Mouse (Mus musculus) forebrain, embryonic 12.5 days (tissue): ENCODE results near the gene Odf3l2. TPM values are rescaled to one million over a fixed set of nuclear protein-coding genes. Genes with fewer than 3 reads are reported as not detected.

Experiments
- ATAC-seq: fragments of 200-750 bp; cut with Nextera tagmentation; 2 replicates; pipeline ENCODE4 v1.8.0; 2017; ENCODE audit warnings: moderate TSS enrichment; ENCODE audit not compliant: low FRiP score
- H3K27ac ChIP-seq: fragments of 300-500 bp; sonication (generic); 2 replicates; pipeline ENCODE4 v1.5.1; 2016; ENCODE audit warnings: mild to moderate bottlenecking
- H3K27me3 ChIP-seq: fragments of 300-500 bp; sonication (generic); 2 replicates; pipeline ENCODE4 v1.6.1; 2016; ENCODE audit warnings: mild to moderate bottlenecking
- H3K36me3 ChIP-seq: fragments of 300-500 bp; sonication (generic); replicated peaks from 2 replicates; pipeline ENCODE4 v1.6.1; 2016; ENCODE audit warnings: mild to moderate bottlenecking
- H3K4me1 ChIP-seq: fragments of 300-500 bp; sonication (generic); 2 replicates; pipeline ENCODE4 v1.6.1; 2016
- H3K4me2 ChIP-seq: fragments of 300-500 bp; sonication (generic); 2 replicates; pipeline ENCODE4 v1.6.1; 2016; ENCODE audit warnings: mild to moderate bottlenecking, moderate library complexity
- H3K4me3 ChIP-seq: fragments of 300-500 bp; sonication (generic); replicated peaks from 2 replicates; pipeline ENCODE4 v1.5.1; 2016; ENCODE audit warnings: mild to moderate bottlenecking
- H3K9ac ChIP-seq: fragments of 300-500 bp; sonication (generic); 2 replicates; pipeline ENCODE4 v1.6.1; 2016; ENCODE audit warnings: mild to moderate bottlenecking
- H3K9me3 ChIP-seq: fragments of 300-500 bp; sonication (generic); 2 replicates; pipeline ENCODE4 v1.6.1; 2016
- WGBS: fragments of 180-500 bp; shearing (Covaris S2); methylation state at CpG from one replicate; pipeline ENCODE4 v1.1.7; 2016; 5-methylcytosine and 5-hydroxymethylcytosine counted together
- polyA plus RNA-seq: library from polyadenylated mRNA; unstranded; fragments of >200 nt; fragmentation: Nextera tagmentation; extraction: Ambion mirVana; gene quantifications from 2 replicates; pipeline ENCODE4 v1.2.1, GENCODE M21; 2016

Gene Odf3l2
- polyA plus RNA-seq, 1 experiment from 2014 or later, result not detected

DNA sequence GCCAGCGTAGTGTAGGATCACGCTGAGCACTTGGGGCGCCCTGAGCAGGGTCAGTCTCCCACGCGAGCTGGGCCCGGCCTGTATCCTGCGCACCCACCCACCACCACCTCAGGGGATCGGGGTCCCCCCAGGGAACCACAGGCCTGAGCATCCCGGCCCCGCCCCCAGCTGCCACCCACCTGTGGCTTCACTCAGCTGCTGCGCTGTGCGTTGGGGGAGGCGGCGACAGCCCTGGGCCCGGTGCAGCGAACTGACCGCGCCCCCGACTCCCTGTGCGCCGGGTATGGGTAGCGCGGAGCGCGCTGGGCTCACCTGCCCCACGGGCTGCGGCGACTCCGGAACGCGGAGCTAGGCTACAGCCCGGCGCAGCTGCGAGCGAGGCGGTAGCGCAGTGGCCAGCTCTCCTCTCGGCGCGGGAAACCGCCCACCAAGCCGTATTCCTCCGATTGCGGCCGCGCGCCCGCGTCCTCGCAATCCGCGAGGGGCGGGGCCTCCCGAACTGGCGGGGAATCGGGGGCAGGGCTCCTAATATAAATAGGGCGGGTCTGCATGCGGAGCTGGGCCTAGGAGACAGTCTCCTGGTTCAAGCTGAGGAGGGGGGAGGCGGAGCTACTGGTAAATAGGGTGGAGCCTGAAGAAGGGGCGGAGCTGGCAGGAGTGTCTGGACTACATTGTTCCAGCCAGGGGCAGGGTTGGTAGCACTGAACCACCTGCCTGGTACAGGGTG lies 31.8 kb downstream of the Odf3l2 start, which contains the start of gene C2cd4c:
C2cd4c (minus strand) TSS at position 448 of the 727 bp plus-strand sequence.
- no peaks in the 10 kb centered on the region for H3K9me3 ChIP-seq
- H3K4me1 ChIP-seq, result peaks cover 33% of the 10 kb centered on the region
- peak within 1 kb of the TSS; percentile 58 for H3K9ac ChIP-seq
- peaks cover 65% of the 10 kb centered on the region for H3K27me3 ChIP-seq
- H3K4me3 ChIP-seq, result peak within 1 kb of the TSS; percentile 55
- peak; percentile 87 for ATAC-seq
- under 1% methylated on average over 58 of the region's 60 CpGs for WGBS
- no peak within 1 kb of the TSS for H3K27ac ChIP-seq
- H3K4me2 ChIP-seq, result peak within 1 kb of the TSS; percentile 99
- no peaks in the 10 kb centered on the region for H3K36me3 ChIP-seq

DNA sequence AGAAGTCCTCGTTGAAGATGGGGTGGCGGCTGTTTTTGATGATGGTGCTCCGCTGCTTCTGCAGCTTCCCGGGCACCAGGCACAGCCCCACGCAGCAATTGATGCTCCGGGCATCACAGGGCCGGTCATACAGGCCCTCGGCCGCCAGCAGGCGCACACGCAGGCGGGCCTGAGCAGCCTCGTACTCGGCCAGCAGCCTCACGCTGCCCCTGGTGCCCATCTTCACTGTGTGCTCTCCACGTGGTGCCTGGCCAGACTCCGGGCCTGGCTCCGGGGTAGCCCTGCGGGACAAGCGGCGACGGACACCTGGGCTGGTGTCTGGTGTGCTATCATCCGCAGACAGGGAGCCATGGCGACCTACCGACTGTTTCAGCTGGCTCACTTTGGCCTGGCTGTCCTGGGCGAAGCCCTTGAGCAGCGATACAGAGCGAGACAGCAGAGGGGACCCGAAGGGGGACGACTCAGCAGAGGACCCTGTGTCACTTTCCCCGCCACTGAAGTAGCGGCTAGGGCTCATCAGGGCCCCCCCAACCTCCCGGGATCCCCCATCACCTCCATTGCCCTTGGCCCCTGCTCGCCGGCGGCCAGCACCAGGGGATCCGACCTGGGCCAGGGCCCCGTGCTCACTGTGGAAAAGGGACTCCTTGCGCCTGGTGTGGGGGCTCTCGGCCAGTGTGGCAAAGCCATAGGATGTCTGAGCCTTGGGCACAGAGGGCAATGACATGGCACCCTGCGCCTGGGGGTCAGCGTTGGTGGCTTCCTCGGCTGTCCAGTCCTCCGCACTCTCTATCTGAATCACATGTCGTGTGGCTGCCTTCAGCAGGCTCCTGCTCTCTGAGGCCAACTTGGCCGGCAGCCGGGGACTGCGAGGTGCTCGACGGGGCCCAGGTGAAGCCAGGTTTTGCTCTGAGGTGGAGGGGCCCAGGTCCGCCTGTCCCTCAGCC lies 33.1 kb downstream of the Odf3l2 start:
- Histone ChIP-seq H3K4me3 (peak overlapping the region; percentile 21), H3K9me3 (no peaks in the 10 kb centered on the region), H3K4me2 (peak overlapping the region; percentile 99), H3K27ac (no peak overlapping the region), H3K27me3 (peaks cover 72% of the 10 kb centered on the region), H3K4me1 (peaks cover 33% of the 10 kb centered on the region), H3K9ac (peak overlapping the region; percentile 33; the same call in 1 of the 2 replicates), H3K36me3 (no peaks in the 10 kb centered on the region)
- 11% methylated on average over 51 of the region's 51 CpGs for WGBS
- ATAC-seq, result 0 out of 2 replicates have a peak, but pooled peaks have one; percentile 28

DNA sequence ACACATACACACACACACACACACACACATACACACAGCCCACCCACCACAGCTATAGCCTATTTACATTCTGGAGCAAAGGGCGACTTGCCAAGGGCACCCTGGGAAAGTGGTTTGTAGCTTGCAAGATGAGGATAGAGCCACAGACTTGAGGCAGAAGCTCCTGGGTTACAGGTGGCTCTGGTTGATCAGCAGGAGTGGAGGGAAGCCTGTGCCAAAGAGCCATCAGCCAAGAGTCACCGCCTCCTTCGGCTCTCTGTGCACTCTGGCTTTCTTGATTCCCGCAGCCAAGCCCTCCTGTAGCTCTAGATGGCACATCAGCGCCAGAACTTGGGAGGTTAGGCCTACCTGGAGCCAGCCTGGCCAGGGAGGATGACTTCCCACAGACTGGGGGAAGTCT lies 34.2 kb downstream of the Odf3l2 start:
- H3K4me2 ChIP-seq, result no peak overlapping the region
- no peaks in the 10 kb centered on the region for H3K9me3 ChIP-seq
- H3K36me3 ChIP-seq, result no peaks in the 10 kb centered on the region
- H3K4me1 ChIP-seq, result peaks cover 31% of the 10 kb centered on the region
- no peak overlapping the region for H3K27ac ChIP-seq
- H3K9ac ChIP-seq, result no peak overlapping the region
- 29% methylated on average over 5 of the region's 5 CpGs for WGBS
- peaks cover 78% of the 10 kb centered on the region for H3K27me3 ChIP-seq
- H3K4me3 ChIP-seq, result no peak overlapping the region
- ATAC-seq, result no peak

DNA sequence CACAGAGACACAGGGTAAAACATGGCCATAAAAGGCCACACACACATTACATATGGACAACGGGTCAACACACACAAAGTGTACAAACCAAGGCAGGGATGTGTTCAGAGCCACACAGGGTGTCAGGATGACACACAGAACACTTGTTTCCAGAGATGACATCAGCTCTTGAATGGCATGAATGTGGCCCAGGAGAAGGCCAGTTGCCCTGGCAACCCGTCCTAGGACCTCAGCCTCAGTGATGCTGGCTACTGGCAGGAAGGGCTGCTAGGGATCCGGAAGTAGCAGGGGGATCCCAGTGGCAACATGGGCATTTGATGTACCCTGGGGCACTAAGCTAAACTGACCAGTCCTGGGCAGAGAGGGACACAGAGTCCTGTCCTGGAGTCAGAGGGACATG lies 36.3 kb downstream of the Odf3l2 start:
- Histone ChIP-seq H3K4me2 (no peak overlapping the region), H3K27ac (no peak overlapping the region), H3K36me3 (no peaks in the 10 kb centered on the region), H3K4me1 (peaks cover 25% of the 10 kb centered on the region), H3K9me3 (no peaks in the 10 kb centered on the region), H3K9ac (no peak overlapping the region), H3K4me3 (no peak overlapping the region), H3K27me3 (peaks cover 67% of the 10 kb centered on the region)
- no peak for ATAC-seq
- 72% methylated on average over 3 of the region's 3 CpGs for WGBS

DNA sequence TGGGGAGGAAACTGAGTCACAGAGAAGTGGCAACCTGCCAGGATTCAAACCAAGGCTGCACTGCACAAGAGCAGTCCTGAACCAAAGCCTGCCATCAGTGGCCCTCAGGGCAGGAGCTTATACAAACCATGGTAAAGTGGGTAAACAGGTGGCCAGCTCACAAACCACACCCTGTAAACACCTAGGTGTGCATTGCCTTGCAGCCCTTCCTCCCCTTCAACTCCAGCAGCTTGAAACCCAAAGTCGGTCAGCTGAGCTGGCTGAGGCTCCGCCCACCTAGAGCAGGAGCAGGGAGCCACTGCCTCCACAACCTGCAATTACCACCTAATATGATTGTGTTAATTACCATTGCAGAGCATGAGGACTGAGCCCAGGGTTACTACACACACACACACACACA lies 37.6 kb downstream of the Odf3l2 start:
- H3K4me2 ChIP-seq, result no peak overlapping the region
- H3K4me3 ChIP-seq, result no peak overlapping the region
- H3K9ac ChIP-seq, result no peak overlapping the region
- H3K36me3 ChIP-seq, result no peaks in the 10 kb centered on the region
- ATAC-seq, result no peak
- peaks cover 53% of the 10 kb centered on the region for H3K27me3 ChIP-seq
- peaks cover 12% of the 10 kb centered on the region for H3K4me1 ChIP-seq
- no peaks in the 10 kb centered on the region for H3K9me3 ChIP-seq
- H3K27ac ChIP-seq, result no peak overlapping the region
- 44% methylated on average over 2 of the region's 2 CpGs for WGBS

DNA sequence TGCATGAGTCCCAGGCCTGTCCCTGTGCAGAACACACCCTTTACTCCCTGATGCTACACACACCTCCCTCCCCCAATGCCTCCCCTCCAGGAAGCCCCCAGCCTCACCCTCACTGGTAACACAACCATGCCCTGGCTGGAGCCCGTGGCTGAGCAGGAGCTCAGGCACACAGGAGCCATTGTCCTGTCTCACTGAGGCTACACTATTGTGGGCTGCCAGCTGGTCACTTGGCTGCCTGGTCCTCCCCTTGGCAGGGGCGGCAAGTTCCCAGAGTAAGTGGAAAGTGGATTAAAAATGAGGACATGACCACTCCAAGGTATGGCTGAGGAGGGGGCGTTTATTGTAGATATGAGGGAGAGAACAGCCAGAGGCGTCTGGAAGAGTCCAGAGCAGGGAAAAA lies 39.0 kb downstream of the Odf3l2 start:
- 65% methylated on average over 4 of the region's 4 CpGs for whole genome bisulfite sequencing
- H3K27me3 ChIP-seq, result peaks cover 40% of the 10 kb centered on the region
- no peak overlapping the region for H3K9ac ChIP-seq
- H3K4me1 ChIP-seq, result no peaks in the 10 kb centered on the region
- H3K36me3 ChIP-seq, result no peaks in the 10 kb centered on the region
- H3K9me3 ChIP-seq, result no peaks in the 10 kb centered on the region
- H3K4me2 ChIP-seq, result no peak overlapping the region
- no peak overlapping the region for H3K4me3 ChIP-seq
- no peak for ATAC-seq
- H3K27ac ChIP-seq, result no peak overlapping the region

DNA sequence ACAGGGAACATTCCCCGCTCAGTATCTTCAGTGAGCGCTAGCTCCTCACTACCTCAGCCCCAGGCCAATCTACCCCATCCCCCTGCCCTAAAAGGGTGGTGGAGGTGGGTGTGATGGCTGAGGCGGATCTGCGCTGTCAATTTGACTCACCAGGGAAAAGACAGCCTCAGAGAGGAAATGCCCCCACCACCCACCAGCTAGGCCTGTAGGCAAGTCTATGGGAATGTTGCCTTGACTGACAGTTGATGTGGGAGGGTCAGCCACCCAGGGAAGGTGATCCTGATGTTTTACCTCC lies 47.7 kb downstream of the Odf3l2 start:
- no peak overlapping the region for H3K9ac ChIP-seq
- no peak overlapping the region for H3K27ac ChIP-seq
- H3K27me3 ChIP-seq, result peaks cover 33% of the 10 kb centered on the region
- no peaks in the 10 kb centered on the region for H3K9me3 ChIP-seq
- WGBS, result 89% methylated on average over 4 of the region's 4 CpGs
- ATAC-seq, result no peak
- no peak overlapping the region for H3K4me2 ChIP-seq
- H3K4me3 ChIP-seq, result no peak overlapping the region
- no peaks in the 10 kb centered on the region for H3K36me3 ChIP-seq
- H3K4me1 ChIP-seq, result no peaks in the 10 kb centered on the region

DNA sequence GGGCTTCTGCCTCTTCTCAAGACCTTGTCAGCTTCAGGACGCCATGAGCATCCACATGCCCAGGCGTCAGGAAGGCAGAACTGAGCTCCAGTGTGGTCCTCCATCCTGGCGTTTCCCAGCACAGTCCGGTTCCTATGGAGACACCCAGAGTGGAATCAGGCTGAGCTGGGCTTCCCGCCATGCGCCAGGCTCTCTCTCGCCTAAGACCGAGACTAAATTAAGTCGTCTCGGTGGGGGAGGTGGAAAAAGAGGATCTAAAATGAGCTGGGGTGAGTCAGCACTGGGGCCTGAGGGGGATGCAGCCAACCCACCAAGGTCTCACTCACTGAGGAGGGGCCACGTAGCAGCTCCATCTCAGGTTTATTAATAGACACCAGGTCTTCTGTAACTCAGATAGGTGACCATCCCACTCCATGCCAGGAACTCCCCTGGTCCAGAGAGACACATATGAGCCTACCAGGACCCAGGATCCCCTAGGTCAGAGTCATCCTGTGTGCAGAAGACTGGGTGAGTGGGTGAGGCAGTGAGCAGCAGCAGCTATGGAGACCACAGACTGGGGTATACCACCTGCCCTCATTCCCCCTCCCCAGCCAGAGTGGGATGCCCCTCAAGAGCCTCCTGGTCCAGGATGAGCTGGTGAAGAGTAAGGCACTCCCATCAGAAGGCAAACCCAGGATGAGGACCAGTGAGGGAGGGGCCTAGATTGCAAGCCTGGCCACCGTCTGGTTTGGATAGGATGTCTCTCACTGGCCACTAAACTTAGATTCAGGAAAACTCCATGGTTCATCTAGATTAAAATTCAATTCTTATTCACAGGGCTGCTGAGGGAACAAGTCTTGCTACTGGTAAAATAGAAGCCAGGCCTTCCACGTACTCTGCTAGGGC lies 48.2 kb downstream of the Odf3l2 start:
- Histone ChIP-seq H3K4me1 (no peaks in the 10 kb centered on the region), H3K27me3 (peaks cover 35% of the 10 kb centered on the region), H3K27ac (no peak overlapping the region), H3K9me3 (no peaks in the 10 kb centered on the region), H3K9ac (no peak overlapping the region), H3K4me3 (no peak overlapping the region), H3K36me3 (no peaks in the 10 kb centered on the region), H3K4me2 (no peak overlapping the region)
- 31% methylated on average over 13 of the region's 13 CpGs for WGBS
- no peak for ATAC-seq

DNA sequence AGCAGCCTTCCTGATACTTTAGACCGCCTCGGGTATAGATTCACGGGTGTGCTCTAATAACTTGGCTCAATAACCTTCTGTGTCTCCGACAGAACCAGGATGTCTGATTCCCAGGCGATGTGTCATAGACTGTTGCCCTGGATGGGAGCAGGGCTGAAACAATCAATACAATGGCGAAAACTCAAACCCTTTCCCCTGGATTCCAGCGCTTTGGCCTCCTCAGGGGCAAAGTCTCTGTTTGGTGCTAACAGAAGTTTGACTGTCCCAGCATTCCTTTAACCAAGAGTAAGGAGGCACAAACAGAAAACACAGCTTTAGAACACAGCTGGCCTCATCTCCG lies 50.0 kb downstream of the Odf3l2 start:
- H3K4me2 ChIP-seq, result no peak overlapping the region
- no peak overlapping the region for H3K9ac ChIP-seq
- peaks cover 35% of the 10 kb centered on the region for H3K27me3 ChIP-seq
- H3K4me3 ChIP-seq, result no peak overlapping the region
- WGBS, result 59% methylated on average over 8 of the region's 8 CpGs
- peak; percentile 36 for ATAC-seq
- H3K36me3 ChIP-seq, result no peaks in the 10 kb centered on the region
- no peaks in the 10 kb centered on the region for H3K9me3 ChIP-seq
- H3K4me1 ChIP-seq, result no peaks in the 10 kb centered on the region
- H3K27ac ChIP-seq, result no peak overlapping the region

DNA sequence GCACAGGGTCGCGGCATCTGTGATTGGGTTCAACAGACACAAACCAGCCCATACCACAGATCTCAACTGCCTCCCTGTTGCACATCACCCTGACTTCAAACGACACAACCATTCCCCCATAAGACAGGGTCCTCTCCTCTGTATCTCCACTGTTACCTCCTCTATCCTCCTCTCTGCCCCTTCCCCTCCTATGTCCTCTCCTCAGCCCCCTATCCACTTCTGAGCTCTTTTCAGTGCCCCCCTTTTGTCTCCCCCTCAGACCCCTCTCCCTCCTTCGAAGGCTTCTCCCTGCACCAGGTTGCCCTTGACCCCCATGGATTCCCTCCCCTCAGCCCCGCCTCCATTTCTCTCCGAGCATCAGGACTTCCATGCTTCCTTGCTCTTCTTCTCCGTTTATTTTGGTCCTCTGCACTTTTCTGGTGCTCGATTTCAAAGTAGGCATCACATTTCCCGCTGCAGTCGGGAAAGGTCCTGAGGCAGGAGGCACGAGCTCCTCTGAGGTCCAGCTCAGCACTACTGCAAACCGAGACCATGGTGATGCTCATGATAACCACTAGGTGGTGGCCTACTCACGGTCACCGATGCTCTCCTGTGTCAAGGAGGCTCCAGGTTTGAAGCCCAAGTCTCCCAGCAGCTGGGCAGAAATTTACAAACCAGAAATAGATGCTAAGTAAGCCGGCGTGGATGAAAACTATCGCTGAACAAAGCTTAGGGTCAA lies 50.5 kb downstream of the Odf3l2 start:
- WGBS, result 18% methylated on average over 17 of the region's 17 CpGs
- Histone ChIP-seq H3K4me1 (no peaks in the 10 kb centered on the region), H3K4me3 (no peak overlapping the region), H3K9me3 (no peaks in the 10 kb centered on the region), H3K36me3 (no peaks in the 10 kb centered on the region), H3K27ac (no peak overlapping the region), H3K9ac (no peak overlapping the region; the same call in 1 of the 2 replicates), H3K4me2 (0 out of 2 replicates have a peak overlapping the region, but pooled peaks have one; percentile 21), H3K27me3 (peaks cover 35% of the 10 kb centered on the region)
- ATAC-seq, result peak; percentile 89

DNA sequence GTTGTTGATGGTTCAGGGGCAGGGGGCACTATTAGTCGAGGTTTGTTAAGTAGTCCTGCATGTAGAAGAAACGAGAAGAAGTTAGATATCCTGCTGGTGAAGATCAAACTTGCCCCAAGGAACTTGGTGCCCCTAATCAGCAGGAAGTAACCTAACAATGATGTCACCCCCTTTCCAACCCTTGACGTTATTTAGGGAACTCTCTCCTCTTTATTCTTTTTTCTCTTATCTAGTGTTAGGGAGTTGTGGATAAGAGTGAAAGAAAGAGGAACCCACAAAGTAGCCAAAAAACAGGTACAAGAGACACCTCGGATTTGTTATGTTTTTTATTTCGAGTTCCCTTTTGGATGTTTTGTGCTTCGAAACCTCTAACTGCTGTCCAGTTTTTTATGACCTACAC lies 51.4 kb downstream of the Odf3l2 start:
- no peak overlapping the region for H3K4me3 ChIP-seq
- H3K4me1 ChIP-seq, result no peaks in the 10 kb centered on the region
- H3K4me2 ChIP-seq, result no peak overlapping the region
- H3K27ac ChIP-seq, result no peak overlapping the region
- ATAC-seq, result no peak
- WGBS, result 62% methylated on average over 6 of the region's 6 CpGs
- no peaks in the 10 kb centered on the region for H3K9me3 ChIP-seq
- H3K36me3 ChIP-seq, result no peaks in the 10 kb centered on the region
- H3K27me3 ChIP-seq, result peaks cover 35% of the 10 kb centered on the region
- no peak overlapping the region for H3K9ac ChIP-seq
